Mouse (Mus musculus) WW6 (cell line): ENCODE results near the gene Ogfod3.
A peak's percentile ranks its signal among the peaks of the same experiment; 100 is the strongest.

Experiments
- DNase-seq: peaks from one replicate; pipeline ENCODE4 v3.0.0-alpha.2; 2013; ENCODE audit warnings: low read depth, low spot score

The Ogfod3 gene

GRCm38 (mm10) chr11:121204161-121205006, at the start of gene Ogfod3, which contains the start of gene Hexdc:
Gene Ogfod3 (minus strand): TSS chr11:121204711.
Gene Hexdc (plus strand): TSS chr11:121204433.
- peak; percentile 99 for DNase-seq

- no peak for DNase-seq
Observed at GRCm38 (mm10) chr11:121250196-121250595, 45.7 kb upstream of the Ogfod3 start.

GRCm38 (mm10) chr11:121239669-121240068, 35.2 kb upstream of the Ogfod3 start:
- DNase-seq, result no peak

GRCm38 (mm10) chr11:121237345-121238128, 33.0 kb upstream of the Ogfod3 start:
- no peak for DNase-seq

- DNase-seq, result peak; percentile 100
Observed at GRCm38 (mm10) chr11:121236564-121237344, 32.2 kb upstream of the Ogfod3 start, which contains the start of gene Narf. Gene Narf (plus strand): TSS chr11:121237253.

GRCm38 (mm10) chr11:121235475-121236238, 31.1 kb upstream of the Ogfod3 start:
- DNase-seq, result no peak

GRCm38 (mm10) chr11:121232706-121233105, 28.2 kb upstream of the Ogfod3 start:
- no peak for DNase-seq

GRCm38 (mm10) chr11:121231628-121232291, 27.2 kb upstream of the Ogfod3 start:
- DNase-seq, result no peak

GRCm38 (mm10) chr11:121231191-121231590, 26.7 kb upstream of the Ogfod3 start:
- DNase-seq, result no peak

GRCm38 (mm10) chr11:121229018-121229439, 24.5 kb upstream of the Ogfod3 start, which contains the start of gene Cybc1:
Gene Cybc1 (minus strand): TSS chr11:121229322.
- DNase-seq, result peak; percentile 83

- no peak for DNase-seq
Observed at GRCm38 (mm10) chr11:121228129-121229017, 23.9 kb upstream of the Ogfod3 start.

- DNase-seq, result no peak
Observed at GRCm38 (mm10) chr11:121221321-121222010, 17.0 kb upstream of the Ogfod3 start.

GRCm38 (mm10) chr11:121220771-121221170, 16.3 kb upstream of the Ogfod3 start:
- DNase-seq, result no peak

- no peak for DNase-seq
Observed at GRCm38 (mm10) chr11:121219776-121220175, 15.3 kb upstream of the Ogfod3 start.

- no peak for DNase-seq
Observed at GRCm38 (mm10) chr11:121216831-121217230, 12.3 kb upstream of the Ogfod3 start.

GRCm38 (mm10) chr11:121203859-121204160, 701 bp downstream of the Ogfod3 start:
- DNase-seq, result no peak

- DNase-seq, result peak; percentile 33
Observed at GRCm38 (mm10) chr11:121201436-121202198, 2.9 kb downstream of the Ogfod3 start.

GRCm38 (mm10) chr11:121200781-121201180, 3.7 kb downstream of the Ogfod3 start:
- no peak for DNase-seq
